Mouse (Mus musculus) lung, embryonic 16.5 days (tissue): ENCODE measurements around the gene Olfr1395. TPM values are rescaled to one million over a fixed set of nuclear protein-coding genes. Genes with fewer than 3 reads are reported as not detected.

Experiments used
- ATAC-seq: fragments of 200-750 bp; cut with Nextera tagmentation; 2 replicates; pipeline ENCODE4 v1.8.0; 2017; ENCODE audit warnings: low read depth, mild to moderate bottlenecking, moderate library complexity
- H3K27ac ChIP-seq: fragments of 300-500 bp; sonication (generic); 2 replicates; pipeline ENCODE4 v1.5.1; 2014; ENCODE audit warnings: mild to moderate bottlenecking, control low read depth, low read length
- H3K27me3 ChIP-seq: fragments of 300-500 bp; sonication (generic); 2 replicates; pipeline ENCODE4 v1.6.1; 2014; ENCODE audit warnings: low read depth, low read length, mixed read lengths; ENCODE audit not compliant: control insufficient read depth, insufficient read depth
- H3K36me3 ChIP-seq: fragments of 300-500 bp; sonication (generic); 2 replicates; pipeline ENCODE4 v1.6.1; 2014; ENCODE audit warnings: low read length; ENCODE audit not compliant: control insufficient read depth, insufficient read depth
- H3K4me1 ChIP-seq: fragments of 300-500 bp; sonication (generic); replicated peaks from 2 replicates; pipeline ENCODE4 v1.6.1; 2014; ENCODE audit warnings: low read length, mixed read lengths; ENCODE audit not compliant: control insufficient read depth, insufficient read depth
- H3K4me2 ChIP-seq: fragments of 300-500 bp; sonication (generic); 2 replicates; pipeline ENCODE4 v1.6.1; 2014; ENCODE audit warnings: low read depth, low read length, control low read depth
- H3K4me3 ChIP-seq: fragments of 300-500 bp; sonication (generic); 2 replicates; pipeline ENCODE4 v1.5.1; 2014; ENCODE audit warnings: mild to moderate bottlenecking, low read length, control low read depth
- H3K9ac ChIP-seq: fragments of 300-500 bp; sonication (generic); 2 replicates; pipeline ENCODE4 v1.6.1; 2014; ENCODE audit warnings: low read length, control low read depth
- H3K9me3 ChIP-seq: fragments of 300-500 bp; sonication (generic); 2 replicates; pipeline ENCODE4 v1.6.1; 2016; ENCODE audit warnings: low read length; ENCODE audit not compliant: control insufficient read depth
- WGBS: fragments of 180-500 bp; shearing (Covaris S2); extraction: QIAGEN DNeasy Blood & Tissue Kit; methylation state at CpG from one replicate; pipeline ENCODE4 v1.1.7; 2014; 5-methylcytosine and 5-hydroxymethylcytosine counted together
- polyA plus RNA-seq: library from polyadenylated mRNA; unstranded; fragments of >200 nt; fragmentation: Nextera tagmentation; extraction: Ambion mirVana; gene quantifications from 2 replicates; pipeline ENCODE4 v1.2.1, GENCODE M21; 2015

Gene Olfr1395
- polyA plus RNA-seq, 1 experiment from 2014 or later, result not detected

DNA sequence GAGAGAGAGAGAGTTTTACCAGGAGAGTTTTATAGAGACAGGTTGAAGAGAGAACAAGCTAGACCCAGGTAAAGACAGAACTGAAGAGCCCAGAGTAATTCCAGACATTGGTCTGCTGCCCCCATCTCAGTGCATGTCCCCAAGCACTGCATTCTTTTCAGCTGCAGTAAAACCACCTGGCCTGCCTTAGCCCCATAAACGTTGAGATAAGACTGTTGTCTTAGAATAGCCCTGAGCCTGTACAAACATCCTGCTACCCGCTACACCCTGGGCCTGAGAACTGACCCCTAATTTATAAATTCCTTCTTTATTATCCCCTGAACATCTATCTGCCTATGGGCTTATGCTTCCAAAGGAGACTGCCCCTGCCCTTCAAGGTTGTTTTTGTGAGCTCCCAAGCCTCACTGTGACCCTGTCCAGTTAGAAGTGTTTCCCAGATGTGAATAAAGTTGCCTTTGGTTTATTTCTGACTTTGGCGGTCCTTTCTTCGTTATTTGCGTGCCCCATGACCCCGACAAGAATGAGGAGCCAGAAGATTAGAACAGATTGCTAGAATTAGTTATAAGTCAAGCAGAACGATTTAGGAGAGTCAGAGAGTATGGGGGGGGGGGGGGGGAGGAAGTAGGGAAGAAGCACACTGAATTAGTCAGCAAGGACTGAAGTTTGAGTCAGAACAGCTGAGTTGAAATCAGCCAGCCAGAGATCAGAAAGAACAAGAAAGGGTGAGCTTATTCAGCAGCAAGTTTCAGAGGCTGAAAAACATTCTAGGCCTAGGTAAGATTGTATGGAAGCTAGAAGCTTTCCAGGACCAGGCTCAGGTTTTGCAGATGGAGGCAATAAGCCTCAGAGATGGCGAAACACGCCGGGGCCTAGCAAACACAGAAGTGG lies 34.2 kb upstream of the Olfr1395 start:
- no peak overlapping the region for H3K4me3 ChIP-seq
- 52% methylated on average over 10 of the region's 10 CpGs for WGBS
- H3K4me2 ChIP-seq, result no peak overlapping the region
- no peak overlapping the region for H3K9ac ChIP-seq
- H3K36me3 ChIP-seq, result no peaks in the 10 kb centered on the region
- H3K27me3 ChIP-seq, result no peaks in the 10 kb centered on the region
- no peak overlapping the region for H3K27ac ChIP-seq
- H3K4me1 ChIP-seq, result peaks cover 3% of the 10 kb centered on the region; the same call in 1 of the 2 replicates
- no peaks in the 10 kb centered on the region for H3K9me3 ChIP-seq
- ATAC-seq, result no peak

DNA sequence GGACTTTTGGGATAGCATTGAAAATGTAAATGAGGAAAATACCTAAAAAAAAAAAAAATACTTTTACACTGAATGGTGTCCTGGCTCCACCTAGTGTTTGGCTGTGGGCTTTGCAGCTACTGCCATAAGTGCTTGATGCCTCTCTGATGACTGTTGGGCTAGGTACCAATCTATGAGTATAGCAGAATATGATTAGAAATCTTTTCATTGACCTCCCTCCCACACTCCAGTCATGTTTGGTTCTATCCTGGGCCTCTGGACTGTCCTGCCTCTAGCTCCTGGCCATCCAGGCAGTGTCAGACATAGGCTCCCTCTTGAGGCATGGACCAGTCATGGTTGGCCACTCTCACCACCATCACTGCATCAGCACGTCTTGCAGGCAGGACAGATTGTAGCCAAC lies 33.2 kb upstream of the Olfr1395 start:
- H3K4me2 ChIP-seq, result no peak overlapping the region
- H3K9me3 ChIP-seq, result no peaks in the 10 kb centered on the region
- H3K27ac ChIP-seq, result no peak overlapping the region
- no peak for ATAC-seq
- WGBS, result 33% methylated on average over 1 of the region's 1 CpGs
- H3K4me3 ChIP-seq, result no peak overlapping the region
- no peak overlapping the region for H3K9ac ChIP-seq
- no peaks in the 10 kb centered on the region for H3K4me1 ChIP-seq
- H3K27me3 ChIP-seq, result no peaks in the 10 kb centered on the region
- H3K36me3 ChIP-seq, result no peaks in the 10 kb centered on the region

DNA sequence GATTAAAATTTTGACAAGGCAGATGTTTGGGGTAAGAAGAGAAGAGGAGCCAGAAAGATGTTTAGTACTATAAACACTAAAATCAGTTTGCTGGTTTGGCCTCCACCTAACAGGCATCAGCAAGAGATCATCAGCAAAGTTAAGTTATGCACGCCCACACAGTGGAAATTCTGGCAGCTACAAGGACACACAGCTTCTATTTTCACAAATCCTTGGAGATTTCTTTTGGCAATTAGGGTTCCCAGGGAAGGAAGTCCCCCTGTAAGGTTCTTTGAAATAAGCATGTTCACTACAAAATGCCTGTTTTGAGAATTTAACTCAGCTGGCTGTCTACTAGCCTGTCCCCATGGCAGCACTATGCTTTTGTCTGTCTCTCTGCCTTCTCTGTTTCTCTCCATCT lies 31.1 kb upstream of the Olfr1395 start:
- Histone ChIP-seq H3K36me3 (no peaks in the 10 kb centered on the region), H3K9me3 (no peaks in the 10 kb centered on the region), H3K27me3 (no peaks in the 10 kb centered on the region), H3K4me2 (no peak overlapping the region), H3K4me3 (no peak overlapping the region), H3K4me1 (no peaks in the 10 kb centered on the region), H3K9ac (no peak overlapping the region), H3K27ac (no peak overlapping the region)
- 59% methylated on average over 1 of the region's 1 CpGs for WGBS
- no peak for ATAC-seq

DNA sequence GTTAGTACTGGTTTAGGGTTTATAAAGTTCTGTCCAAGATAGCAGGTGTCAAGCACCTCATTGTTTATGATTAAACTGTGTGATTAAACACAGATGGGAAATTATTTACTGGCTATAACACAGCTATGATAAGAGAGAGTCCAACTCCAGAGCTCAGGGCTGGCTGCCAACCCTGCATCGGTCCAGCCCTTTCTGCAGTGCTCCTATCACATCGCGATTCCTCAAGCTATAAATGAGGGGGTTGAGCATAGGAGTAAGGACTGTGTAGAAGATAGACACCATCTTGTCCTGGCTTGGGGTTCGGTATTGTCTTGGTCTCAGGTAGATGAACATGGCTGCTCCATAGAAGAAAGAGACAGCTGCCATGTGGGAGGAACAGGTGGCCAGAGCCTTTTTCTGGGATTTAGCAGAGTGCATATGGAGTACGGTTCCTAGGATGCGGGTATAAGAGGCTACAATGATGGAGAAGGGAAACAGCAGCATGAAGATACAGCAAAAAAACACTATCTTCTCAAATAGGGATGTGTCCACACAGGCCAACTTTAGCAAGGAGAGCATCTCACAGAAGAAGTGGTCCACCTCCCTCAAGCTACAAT lies 29.4 kb upstream of the Olfr1395 start:
- Histone ChIP-seq H3K36me3 (no peaks in the 10 kb centered on the region), H3K4me2 (no peak overlapping the region), H3K27me3 (no peaks in the 10 kb centered on the region), H3K9ac (no peak overlapping the region), H3K4me1 (no peaks in the 10 kb centered on the region), H3K4me3 (no peak overlapping the region), H3K27ac (no peak overlapping the region), H3K9me3 (no peaks in the 10 kb centered on the region)
- WGBS, result 62% methylated on average over 6 of the region's 6 CpGs
- no peak for ATAC-seq

DNA sequence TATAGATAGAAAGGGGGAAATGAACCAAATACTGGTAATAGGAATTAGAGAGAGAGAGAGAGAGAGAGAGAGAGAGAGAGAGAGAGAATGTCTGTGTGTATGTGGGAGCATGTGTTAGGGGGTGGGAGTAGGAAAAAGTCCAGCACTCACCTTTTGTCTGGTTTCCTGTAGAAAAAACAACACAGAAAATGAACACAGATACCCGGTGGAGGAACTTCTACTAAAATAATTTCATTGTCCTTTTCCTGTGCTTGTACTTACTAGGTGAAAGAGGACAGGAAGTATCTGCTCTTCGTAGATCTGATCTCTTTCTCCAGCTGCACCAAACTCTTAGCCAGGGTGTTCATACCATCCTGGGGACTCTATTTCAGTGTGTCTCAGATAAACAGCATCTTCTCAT lies 27.9 kb upstream of the Olfr1395 start:
- no peak overlapping the region for H3K4me3 ChIP-seq

DNA sequence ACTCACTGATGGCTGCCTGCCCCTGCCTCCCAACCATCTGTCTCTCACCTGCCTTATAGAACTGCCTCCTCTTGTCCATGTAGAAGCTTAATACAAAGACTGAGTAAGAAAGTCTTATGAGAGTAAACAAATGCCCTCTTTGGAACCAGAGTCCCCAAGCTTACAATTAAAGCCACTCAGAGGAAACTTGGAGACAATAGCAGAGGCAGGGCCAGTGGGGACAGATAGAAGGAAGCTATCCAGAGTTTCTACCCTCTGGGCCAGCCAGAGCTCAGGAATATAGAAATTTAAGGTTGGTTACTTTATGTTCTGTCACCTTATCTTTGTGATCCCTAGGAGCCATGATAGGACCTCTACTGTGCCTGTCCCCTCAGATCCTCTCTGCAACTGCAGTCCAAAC lies 27.3 kb upstream of the Olfr1395 start, which contains the start of gene Olfr1396:
Olfr1396 (minus strand) TSS at position 101 of the 400 bp plus-strand sequence.
- Histone ChIP-seq H3K27me3 (no peaks in the 10 kb centered on the region), H3K4me3 (no peak within 1 kb of the TSS), H3K27ac (no peak within 1 kb of the TSS), H3K9me3 (no peaks in the 10 kb centered on the region), H3K9ac (no peak within 1 kb of the TSS), H3K36me3 (no peaks in the 10 kb centered on the region), H3K4me1 (no peaks in the 10 kb centered on the region), H3K4me2 (no peak within 1 kb of the TSS)
- no peak for ATAC-seq

More for the DNA sequence above, 27.9 kb upstream of the Olfr1395 start:
- Histone ChIP-seq H3K9me3 (no peaks in the 10 kb centered on the region), H3K36me3 (no peaks in the 10 kb centered on the region), H3K27ac (no peak overlapping the region), H3K9ac (no peak overlapping the region), H3K4me2 (no peak overlapping the region), H3K27me3 (no peaks in the 10 kb centered on the region), H3K4me1 (no peaks in the 10 kb centered on the region)
- WGBS, result 44% methylated on average over 2 of the region's 2 CpGs
- no peak for ATAC-seq

DNA sequence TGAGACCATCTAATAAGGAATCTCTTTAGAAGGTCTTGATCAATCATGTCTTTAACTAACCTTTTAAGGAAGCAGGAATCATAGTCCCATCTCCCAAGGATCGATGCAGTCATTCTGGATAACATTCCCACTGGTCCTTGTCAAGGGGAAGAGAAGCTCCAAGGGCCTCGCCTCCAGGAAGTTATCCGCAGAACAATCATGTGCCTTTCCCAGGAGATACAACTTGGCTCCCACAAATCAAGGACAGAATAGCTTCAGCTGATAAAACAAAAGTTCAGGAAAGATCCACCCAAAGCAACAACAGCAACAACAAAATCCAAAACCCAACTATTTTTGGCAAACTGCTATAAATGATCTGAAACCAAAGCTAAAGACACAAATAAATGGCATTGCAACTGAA lies 22.4 kb upstream of the Olfr1395 start:
- no peak overlapping the region for H3K9ac ChIP-seq
- H3K4me3 ChIP-seq, result no peak overlapping the region
- H3K36me3 ChIP-seq, result no peaks in the 10 kb centered on the region
- no peak for ATAC-seq
- no peaks in the 10 kb centered on the region for H3K4me1 ChIP-seq
- no peaks in the 10 kb centered on the region for H3K9me3 ChIP-seq
- H3K27ac ChIP-seq, result no peak overlapping the region
- no peaks in the 10 kb centered on the region for H3K27me3 ChIP-seq
- WGBS, result 77% methylated on average over 3 of the region's 3 CpGs
- no peak overlapping the region for H3K4me2 ChIP-seq

DNA sequence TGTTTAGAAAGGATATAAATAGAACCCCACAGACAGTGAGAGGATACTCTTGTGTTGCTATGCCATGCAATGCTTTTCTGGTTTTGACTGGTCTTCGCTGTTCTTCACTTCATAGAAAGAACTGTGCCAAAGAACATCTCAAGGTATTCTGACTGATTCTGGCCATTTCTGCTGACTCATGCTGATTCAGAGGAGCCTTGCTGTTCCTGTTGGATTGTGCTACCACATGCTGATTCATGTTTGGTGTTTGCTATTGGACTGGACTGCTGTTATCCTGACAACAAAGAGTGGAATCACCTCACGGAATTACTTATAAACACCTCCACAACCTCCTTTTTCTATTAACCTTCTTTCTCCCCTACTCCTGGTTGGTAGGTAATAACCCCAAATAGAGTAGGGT lies 17.9 kb upstream of the Olfr1395 start:
- Histone ChIP-seq H3K4me2 (no peak overlapping the region), H3K27me3 (no peaks in the 10 kb centered on the region), H3K36me3 (no peaks in the 10 kb centered on the region), H3K4me1 (no peaks in the 10 kb centered on the region), H3K27ac (no peak overlapping the region), H3K4me3 (no peak overlapping the region), H3K9me3 (no peaks in the 10 kb centered on the region), H3K9ac (no peak overlapping the region)
- WGBS, result 83% methylated on average over 2 of the region's 2 CpGs
- ATAC-seq, result no peak

DNA sequence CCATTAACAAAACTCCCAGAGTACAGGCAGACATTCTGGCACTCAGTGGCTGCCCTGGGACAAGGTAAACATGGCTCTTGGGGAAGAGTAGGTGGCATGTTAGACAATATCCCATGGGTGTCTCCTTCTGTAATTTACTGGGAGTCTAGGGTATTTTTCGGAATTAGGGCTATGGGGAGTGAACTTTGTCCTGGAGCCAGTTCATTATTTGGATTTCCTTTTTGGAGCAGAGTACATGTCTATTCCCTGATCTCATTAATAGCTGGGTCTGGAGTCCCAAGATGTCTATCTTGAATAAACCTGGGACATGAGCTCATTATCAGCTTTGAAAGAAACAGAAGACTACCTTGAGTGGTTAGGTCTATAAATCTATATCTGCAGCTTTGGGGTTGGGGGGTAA lies 12.0 kb downstream of the Olfr1395 start, which contains the start of gene Olfr1394:
Olfr1394 (plus strand) TSS at position 301 of the 400 bp plus-strand sequence.
- H3K36me3 ChIP-seq, result no peaks in the 10 kb centered on the region
- WGBS, result 71% methylated on average over 1 of the region's 1 CpGs
- H3K9me3 ChIP-seq, result no peaks in the 10 kb centered on the region
- H3K4me2 ChIP-seq, result no peak within 1 kb of the TSS
- H3K9ac ChIP-seq, result no peak within 1 kb of the TSS
- no peak within 1 kb of the TSS for H3K4me3 ChIP-seq
- H3K4me1 ChIP-seq, result no peaks in the 10 kb centered on the region
- ATAC-seq, result no peak
- H3K27me3 ChIP-seq, result no peaks in the 10 kb centered on the region
- H3K27ac ChIP-seq, result no peak within 1 kb of the TSS
